Mouse (Mus musculus): ENCODE measurements around the gene Zfp61. TPM values are rescaled to one million over a fixed set of nuclear protein-coding genes. Genes with fewer than 3 reads are reported as not detected.

Zfp61 gene
- 1.0 and 1.4 TPM in 2 replicates for polyA plus RNA-seq (2012; rRNA removed; ENCODE audit: low replicate concordance)

GRCm38 (mm10) chr7:24300771-24301282 is at the start of gene Zfp61:
Gene Zfp61, minus strand, starts transcription at chr7:24301232.

GRCm38 (mm10) chr7:24348896-24349295 is 47.9 kb upstream of the Zfp61 start, which contains the start of gene Lypd5:
Gene Lypd5, plus strand, starts transcription at chr7:24349196.

GRCm38 (mm10) chr7:24333304-24333986 is 32.4 kb upstream of the Zfp61 start, which contains the start of gene Tescl:
Gene Tescl, minus strand, starts transcription at chr7:24333936.

GRCm38 (mm10) chr7:24316567-24317092 is 15.6 kb upstream of the Zfp61 start, which contains the start of gene Zfp94:
Gene Zfp94, minus strand, starts transcription at chr7:24316666.

GRCm38 (mm10) chr7:24270288-24270672 is 30.8 kb downstream of the Zfp61 start, which contains the start of gene Zfp93:
Gene Zfp93, plus strand, starts transcription at chr7:24270420.

GRCm38 (mm10) chr7:24254633-24255474 is 46.2 kb downstream of the Zfp61 start, which contains the start of gene Zfp108:
Gene Zfp108, plus strand, starts transcription at chr7:24254794.

Other genes with a start within 250 kb of the Zfp61 start
- not detected in 2 replicates for gene Vmn1r183, start 248.0 kb downstream of the Zfp61 start, polyA plus RNA-seq (2012; rRNA removed; ENCODE audit: low replicate concordance)
- 2.8 and 4.6 TPM in 2 replicates for gene Zfp180, start 219.3 kb downstream of the Zfp61 start, polyA plus RNA-seq (2012; rRNA removed; ENCODE audit: low replicate concordance)
- gene Zfp112, start 188.9 kb downstream of the Zfp61 start, polyA plus RNA-seq (2012; rRNA removed; ENCODE audit: low replicate concordance), result 0.46 and 1.2 TPM in 2 replicates
- 1.8 and 2.4 TPM in 2 replicates for gene Zfp235, start 167.1 kb downstream of the Zfp61 start, polyA plus RNA-seq (2012; rRNA removed; ENCODE audit: low replicate concordance)
- gene Zfp114, start 126.2 kb downstream of the Zfp61 start, polyA plus RNA-seq (2012; rRNA removed; ENCODE audit: low replicate concordance), result 0.08 TPM in 1 of 2 replicates, not detected in the other
- 0.23 and 0.29 TPM in 2 replicates for gene Zfp111, start 89.8 kb downstream of the Zfp61 start, polyA plus RNA-seq (2012; rRNA removed; ENCODE audit: low replicate concordance)
- gene Zfp109, start 63.7 kb downstream of the Zfp61 start, polyA plus RNA-seq (2012; rRNA removed; ENCODE audit: low replicate concordance), result 0.11 and 0.27 TPM in 2 replicates
- 0.18 and 0.21 TPM in 2 replicates for gene Zfp108, start 46.4 kb downstream of the Zfp61 start, polyA plus RNA-seq (2012; rRNA removed; ENCODE audit: low replicate concordance)
- 0.74 and 0.91 TPM in 2 replicates for gene Zfp93, start 30.8 kb downstream of the Zfp61 start, polyA plus RNA-seq (2012; rRNA removed; ENCODE audit: low replicate concordance)
- 0.83 and 4.3 TPM in 2 replicates for gene Zfp94, start 15.4 kb upstream of the Zfp61 start, polyA plus RNA-seq (2012; rRNA removed; ENCODE audit: low replicate concordance)
- gene Tescl, start 32.7 kb upstream of the Zfp61 start, polyA plus RNA-seq (2012; rRNA removed; ENCODE audit: low replicate concordance), result not detected in 2 replicates
- gene Lypd5, start 48.0 kb upstream of the Zfp61 start, polyA plus RNA-seq (2012; rRNA removed; ENCODE audit: low replicate concordance), result not detected in 2 replicates
- 84.7 and 88.4 TPM in 2 replicates for gene Kcnn4, start 69.0 kb upstream of the Zfp61 start, polyA plus RNA-seq (2012; rRNA removed; ENCODE audit: low replicate concordance)
- 49.3 and 58.7 TPM in 2 replicates for gene Smg9, start 98.4 kb upstream of the Zfp61 start, polyA plus RNA-seq (2012; rRNA removed; ENCODE audit: low replicate concordance)
- gene Irgc1, start 151.1 kb upstream of the Zfp61 start, polyA plus RNA-seq (2012; rRNA removed; ENCODE audit: low replicate concordance), result 0.07 and 0.47 TPM in 2 replicates
- gene Plaur, start 161.3 kb upstream of the Zfp61 start, polyA plus RNA-seq (2012; rRNA removed; ENCODE audit: low replicate concordance), result 7.9 and 12.8 TPM in 2 replicates
- 2.1 and 3.5 TPM in 2 replicates for gene Cadm4, start 180.8 kb upstream of the Zfp61 start, polyA plus RNA-seq (2012; rRNA removed; ENCODE audit: low replicate concordance)
- gene Zfp428, start 205.8 kb upstream of the Zfp61 start, polyA plus RNA-seq (2012; rRNA removed; ENCODE audit: low replicate concordance), result 15.2 and 23.5 TPM in 2 replicates
- 0.13 TPM in 1 of 2 replicates, not detected in the other for gene AC161166.1, start 211.2 kb upstream of the Zfp61 start, polyA plus RNA-seq (2012; rRNA removed; ENCODE audit: low replicate concordance)
- 7.7 and 8.1 TPM in 2 replicates for gene Irgq, start 229.5 kb upstream of the Zfp61 start, polyA plus RNA-seq (2012; rRNA removed; ENCODE audit: low replicate concordance)
- gene Pinlyp, start 244.9 kb upstream of the Zfp61 start, polyA plus RNA-seq (2012; rRNA removed; ENCODE audit: low replicate concordance), result not detected in 2 replicates
- 20.9 and 29.8 TPM in 2 replicates for gene Xrcc1, start 245.1 kb upstream of the Zfp61 start, polyA plus RNA-seq (2012; rRNA removed; ENCODE audit: low replicate concordance)

Data from duodenum, adult 2 months (tissue).